Mouse (Mus musculus) hindbrain, embryonic 12.5 days (tissue): ENCODE data around the gene Tas2r135. TPM values are rescaled to one million over a fixed set of nuclear protein-coding genes. Genes with fewer than 3 reads are reported as not detected.

Experiments
- ATAC-seq: fragments of 200-750 bp; cut with Nextera tagmentation; 2 replicates; pipeline ENCODE4 v1.8.0; 2017; ENCODE audit warnings: moderate TSS enrichment; ENCODE audit not compliant: low FRiP score
- H3K27ac ChIP-seq: fragments of 300-500 bp; sonication (generic); 2 replicates; pipeline ENCODE4 v1.5.1; 2016; ENCODE audit warnings: mild to moderate bottlenecking
- H3K27me3 ChIP-seq: fragments of 300-500 bp; sonication (generic); 2 replicates; pipeline ENCODE4 v1.6.1; 2016; ENCODE audit warnings: mild to moderate bottlenecking
- H3K36me3 ChIP-seq: fragments of 300-500 bp; sonication (generic); 2 replicates; pipeline ENCODE4 v1.6.1; 2016; ENCODE audit warnings: mild to moderate bottlenecking
- H3K4me1 ChIP-seq: fragments of 300-500 bp; sonication (generic); 2 replicates; pipeline ENCODE4 v1.6.1; 2016
- H3K4me2 ChIP-seq: fragments of 300-500 bp; sonication (generic); replicated peaks from 2 replicates; pipeline ENCODE4 v1.6.1; 2016; ENCODE audit warnings: mild to moderate bottlenecking
- H3K4me3 ChIP-seq: fragments of 300-500 bp; sonication (generic); 2 replicates; pipeline ENCODE4 v1.5.1; 2016; ENCODE audit warnings: mild to moderate bottlenecking
- H3K9ac ChIP-seq: fragments of 300-500 bp; sonication (generic); 2 replicates; pipeline ENCODE4 v1.6.1; 2016; ENCODE audit warnings: mild to moderate bottlenecking, moderate library complexity
- H3K9me3 ChIP-seq: fragments of 300-500 bp; sonication (generic); replicated peaks from 2 replicates; pipeline ENCODE4 v1.6.1; 2016; ENCODE audit warnings: mild to moderate bottlenecking
- WGBS: fragments of 180-500 bp; shearing (Covaris S2); methylation state at CpG from one replicate; pipeline ENCODE4 v1.1.7; 2016; 5-methylcytosine and 5-hydroxymethylcytosine counted together
- polyA plus RNA-seq: library from polyadenylated mRNA; unstranded; fragments of >200 nt; fragmentation: Nextera tagmentation; extraction: Ambion mirVana; gene quantifications from 2 replicates; pipeline ENCODE4 v1.2.1, GENCODE M21; 2016

Gene Tas2r135
- polyA plus RNA-seq, 1 experiment from 2014 or later: not detected

DNA sequence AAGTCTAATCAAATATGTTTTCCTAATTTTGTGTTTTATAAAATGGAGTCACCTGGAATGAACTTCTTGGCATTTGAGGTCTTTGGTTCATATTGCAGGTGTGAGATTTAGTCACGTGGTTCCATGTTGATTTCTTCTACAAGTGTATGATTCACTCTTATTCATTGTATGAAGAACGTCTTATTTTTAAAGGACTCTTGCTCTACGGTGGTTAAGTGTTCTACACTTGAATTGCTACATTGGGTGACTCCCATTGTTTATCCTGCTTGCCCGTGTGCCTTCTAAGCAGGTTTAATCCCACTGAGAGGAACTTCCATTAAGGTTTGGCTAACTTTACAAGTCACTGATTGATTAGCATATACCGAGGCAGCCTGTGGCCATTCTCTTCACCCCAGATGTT lies 28.0 kb upstream of the Tas2r135 start:
- 77% methylated on average over 5 of the region's 5 CpGs for WGBS
- Histone ChIP-seq H3K36me3 (no peaks in the 10 kb centered on the region), H3K27ac (no peak overlapping the region), H3K4me2 (no peak overlapping the region), H3K4me3 (no peak overlapping the region), H3K9ac (no peak overlapping the region), H3K9me3 (no peaks in the 10 kb centered on the region), H3K27me3 (peaks cover 9% of the 10 kb centered on the region), H3K4me1 (peaks cover 11% of the 10 kb centered on the region)
- ATAC-seq: no peak

DNA sequence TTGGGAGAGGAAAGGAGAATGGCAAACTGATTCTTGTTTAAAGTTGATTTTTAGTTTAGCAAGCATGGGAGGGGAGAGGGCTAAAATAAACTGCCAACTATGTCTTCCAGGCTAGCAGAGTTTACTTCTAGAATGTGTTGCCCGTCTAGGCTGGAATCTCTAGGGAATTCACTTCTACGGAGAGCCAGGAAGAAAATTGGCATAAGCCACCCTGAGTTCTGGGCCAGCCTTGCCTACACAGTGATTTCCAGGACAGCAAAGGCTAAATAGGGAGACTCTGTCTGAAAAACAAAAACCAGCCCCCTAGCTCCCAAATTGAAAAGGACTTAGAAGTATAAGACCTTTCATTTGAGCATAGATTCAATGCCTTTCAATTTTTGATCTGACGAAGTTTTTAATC lies 25.7 kb upstream of the Tas2r135 start:
- Histone ChIP-seq H3K27ac (no peak overlapping the region), H3K9ac (no peak overlapping the region), H3K27me3 (no peaks in the 10 kb centered on the region), H3K4me2 (no peak overlapping the region), H3K36me3 (no peaks in the 10 kb centered on the region), H3K9me3 (no peaks in the 10 kb centered on the region), H3K4me3 (no peak overlapping the region), H3K4me1 (no peaks in the 10 kb centered on the region)
- ATAC-seq: no peak
- WGBS: 47% methylated on average over 3 of the region's 3 CpGs

DNA sequence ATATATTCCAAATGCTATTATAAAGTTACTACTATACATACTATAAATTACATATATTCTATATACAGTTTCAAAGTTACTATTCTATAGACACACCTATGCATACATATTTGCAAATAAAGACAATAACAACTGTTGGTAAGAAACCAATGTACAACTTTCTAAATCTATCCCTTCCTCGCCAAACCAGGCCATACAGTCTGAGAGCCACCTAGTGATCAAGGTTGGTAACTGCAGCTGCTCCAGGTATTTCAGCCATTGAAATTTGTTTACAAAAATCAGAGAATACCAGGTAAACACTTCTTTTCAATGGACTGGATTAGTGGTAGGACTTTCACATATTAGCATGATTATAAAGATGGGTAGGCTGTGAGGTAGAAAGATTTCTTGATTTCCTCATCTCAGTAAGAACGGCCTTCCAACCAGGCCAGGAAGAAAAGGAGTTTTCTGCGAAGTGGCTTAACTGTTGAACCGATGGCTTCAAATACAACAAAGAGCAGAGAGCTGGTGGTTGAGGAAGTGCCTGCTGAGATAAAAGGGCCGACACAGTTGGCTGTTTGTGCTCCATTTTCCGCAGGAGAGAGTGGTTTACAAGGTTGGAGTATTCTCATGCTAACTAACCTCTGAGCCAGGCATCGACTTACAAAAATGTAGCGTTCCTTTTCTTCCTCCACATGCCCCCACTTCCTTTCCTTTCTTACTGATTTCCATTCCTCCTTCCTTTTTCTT lies 24.7 kb upstream of the Tas2r135 start:
- H3K4me1 ChIP-seq: no peaks in the 10 kb centered on the region
- H3K27me3 ChIP-seq: no peaks in the 10 kb centered on the region
- H3K27ac ChIP-seq: no peak overlapping the region
- 2% methylated on average over 8 of the region's 8 CpGs for WGBS
- ATAC-seq: peak; percentile 32; the same call in 1 of the 2 replicates
- no peak overlapping the region; the same call in 1 of the 2 replicates for H3K9ac ChIP-seq
- H3K4me3 ChIP-seq: no peak overlapping the region
- peak overlapping the region; percentile 19 for H3K4me2 ChIP-seq
- no peaks in the 10 kb centered on the region for H3K9me3 ChIP-seq
- no peaks in the 10 kb centered on the region for H3K36me3 ChIP-seq

DNA sequence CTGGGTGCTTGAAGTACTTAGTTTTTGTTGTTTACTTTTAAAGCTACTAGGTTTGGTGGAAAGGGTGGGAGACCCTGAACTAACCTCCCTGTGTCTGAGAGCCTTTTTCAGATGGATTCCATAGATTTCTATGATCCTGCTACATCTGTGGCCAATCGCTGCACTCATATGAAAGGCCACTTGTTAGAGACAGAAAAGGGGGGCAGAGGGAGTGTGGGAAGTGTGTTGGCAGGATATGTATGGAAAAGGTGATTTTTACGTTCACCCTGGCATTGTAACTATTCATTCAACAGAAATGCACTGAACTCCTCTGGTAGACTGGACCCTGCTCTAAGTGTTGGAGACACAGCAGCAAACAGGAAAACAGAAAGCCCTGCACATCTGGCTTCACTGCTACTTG lies 24.0 kb upstream of the Tas2r135 start:
- WGBS: 19% methylated on average over 2 of the region's 2 CpGs
- ATAC-seq: no peak
- H3K4me1 ChIP-seq: no peaks in the 10 kb centered on the region
- no peak overlapping the region for H3K27ac ChIP-seq
- no peaks in the 10 kb centered on the region for H3K36me3 ChIP-seq
- no peaks in the 10 kb centered on the region for H3K9me3 ChIP-seq
- no peaks in the 10 kb centered on the region for H3K27me3 ChIP-seq
- no peak overlapping the region for H3K4me3 ChIP-seq
- H3K4me2 ChIP-seq: no peak overlapping the region
- H3K9ac ChIP-seq: no peak overlapping the region

DNA sequence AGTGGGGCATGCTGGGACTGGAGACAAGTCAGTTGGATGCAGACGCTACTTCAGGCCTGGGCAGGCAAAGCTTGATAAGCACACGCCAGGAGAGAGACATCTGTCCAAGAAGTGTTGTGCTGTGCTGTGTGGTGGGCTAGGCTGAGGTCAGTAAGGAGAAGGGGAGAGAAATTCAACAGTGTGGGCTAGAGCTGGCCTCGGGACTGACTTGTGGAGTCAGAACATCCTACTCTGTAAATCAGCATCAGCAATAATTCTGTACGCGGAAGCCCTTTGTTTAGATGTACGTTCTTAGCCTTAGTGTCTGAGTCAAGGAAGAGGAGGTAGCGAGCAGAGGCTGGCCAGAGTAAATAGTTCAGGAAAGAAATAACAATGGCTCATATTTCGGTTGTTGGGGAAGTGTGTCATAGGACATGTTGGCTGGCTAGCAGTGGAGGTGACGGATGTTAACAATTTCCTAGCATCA lies 23.3 kb upstream of the Tas2r135 start:
- H3K9ac ChIP-seq: no peak overlapping the region
- H3K4me2 ChIP-seq: no peak overlapping the region
- ATAC-seq: no peak
- no peaks in the 10 kb centered on the region for H3K27me3 ChIP-seq
- H3K9me3 ChIP-seq: no peaks in the 10 kb centered on the region
- no peak overlapping the region for H3K27ac ChIP-seq
- 62% methylated on average over 9 of the region's 9 CpGs for WGBS
- H3K4me1 ChIP-seq: no peaks in the 10 kb centered on the region
- H3K4me3 ChIP-seq: no peak overlapping the region
- no peaks in the 10 kb centered on the region for H3K36me3 ChIP-seq

DNA sequence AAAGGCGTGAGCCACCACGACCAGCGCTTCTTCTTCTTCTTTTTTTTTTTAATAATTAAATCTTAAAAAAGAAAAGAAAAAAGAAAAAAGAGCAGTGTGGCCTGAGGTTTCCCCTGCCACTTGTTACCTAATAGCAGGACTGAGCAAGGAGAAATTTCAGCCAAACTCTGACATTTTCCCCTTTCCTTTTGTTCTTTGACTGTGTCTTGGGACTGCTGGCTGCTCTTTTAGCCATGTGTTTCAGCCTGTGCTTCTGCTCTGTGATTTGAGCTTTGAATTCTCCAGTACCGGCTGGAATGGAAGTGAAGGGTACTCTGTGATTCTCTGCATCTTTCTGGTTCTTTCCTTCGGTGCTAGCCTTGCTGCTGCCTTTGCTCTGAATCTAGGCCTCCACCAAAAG lies 21.9 kb upstream of the Tas2r135 start:
- H3K27ac ChIP-seq: no peak overlapping the region
- no peak overlapping the region for H3K4me3 ChIP-seq
- H3K36me3 ChIP-seq: no peaks in the 10 kb centered on the region
- H3K4me1 ChIP-seq: no peaks in the 10 kb centered on the region
- no peaks in the 10 kb centered on the region for H3K9me3 ChIP-seq
- no peak for ATAC-seq
- no peak overlapping the region for H3K9ac ChIP-seq
- H3K27me3 ChIP-seq: no peaks in the 10 kb centered on the region
- 90% methylated on average over 5 of the region's 5 CpGs for WGBS
- no peak overlapping the region for H3K4me2 ChIP-seq

DNA sequence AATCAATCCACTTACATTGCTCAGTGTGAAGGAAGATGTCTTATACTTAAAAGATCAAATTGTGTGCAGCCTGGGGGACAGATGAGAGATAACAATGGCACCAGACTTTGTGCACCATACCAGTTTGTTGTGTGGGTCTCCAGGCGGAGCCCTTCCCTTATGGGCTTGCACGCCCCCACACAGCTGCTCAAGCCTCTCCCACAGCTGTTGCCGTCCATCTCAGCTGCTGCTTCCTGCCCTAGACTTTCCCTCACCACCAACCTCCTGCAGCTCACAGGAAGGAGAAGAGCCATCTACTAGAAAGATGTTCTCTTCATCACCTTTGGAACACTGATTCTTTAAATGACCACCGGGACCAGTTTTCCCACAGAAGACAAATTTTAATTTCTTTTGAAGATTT lies 19.6 kb upstream of the Tas2r135 start:
- no peak for ATAC-seq
- H3K4me3 ChIP-seq: no peak overlapping the region
- H3K9ac ChIP-seq: no peak overlapping the region
- WGBS: 73% methylated on average over 4 of the region's 4 CpGs
- H3K9me3 ChIP-seq: no peaks in the 10 kb centered on the region
- H3K4me2 ChIP-seq: no peak overlapping the region
- H3K27me3 ChIP-seq: no peaks in the 10 kb centered on the region
- no peaks in the 10 kb centered on the region for H3K4me1 ChIP-seq
- H3K27ac ChIP-seq: no peak overlapping the region
- no peaks in the 10 kb centered on the region for H3K36me3 ChIP-seq

DNA sequence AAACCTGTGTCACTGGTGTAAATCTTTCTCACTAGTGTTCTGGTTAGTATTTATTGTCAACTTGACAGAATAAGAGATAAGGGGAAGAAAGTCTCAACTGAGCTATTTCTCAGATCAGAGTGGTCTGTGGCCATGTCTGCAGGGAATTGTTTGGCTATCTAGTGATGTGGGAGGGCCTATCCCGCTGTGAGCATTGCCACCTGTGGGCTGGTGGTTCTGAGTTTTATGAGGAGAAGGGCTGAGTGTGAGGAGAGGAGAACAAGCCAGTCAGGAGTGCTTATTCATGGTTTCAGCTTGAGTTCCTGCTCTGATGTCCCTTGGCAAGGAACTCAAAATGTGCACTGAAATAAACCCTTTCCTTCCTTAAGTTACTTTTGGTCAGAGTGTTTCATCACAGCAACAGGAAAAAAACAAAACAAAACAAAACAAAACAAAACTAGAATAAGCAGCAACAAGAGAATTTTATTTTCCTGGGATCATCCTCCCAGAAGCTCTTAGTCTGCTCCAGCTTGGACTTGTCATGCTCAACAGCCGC lies 13.4 kb upstream of the Tas2r135 start:
- no peaks in the 10 kb centered on the region for H3K27me3 ChIP-seq
- whole genome bisulfite sequencing: 43% methylated on average over 2 of the region's 2 CpGs
- ATAC-seq: no peak
- H3K27ac ChIP-seq: no peak overlapping the region
- H3K4me2 ChIP-seq: no peak overlapping the region
- H3K36me3 ChIP-seq: no peaks in the 10 kb centered on the region
- H3K4me3 ChIP-seq: no peak overlapping the region
- H3K4me1 ChIP-seq: no peaks in the 10 kb centered on the region
- H3K9ac ChIP-seq: no peak overlapping the region
- H3K9me3 ChIP-seq: no peaks in the 10 kb centered on the region

DNA sequence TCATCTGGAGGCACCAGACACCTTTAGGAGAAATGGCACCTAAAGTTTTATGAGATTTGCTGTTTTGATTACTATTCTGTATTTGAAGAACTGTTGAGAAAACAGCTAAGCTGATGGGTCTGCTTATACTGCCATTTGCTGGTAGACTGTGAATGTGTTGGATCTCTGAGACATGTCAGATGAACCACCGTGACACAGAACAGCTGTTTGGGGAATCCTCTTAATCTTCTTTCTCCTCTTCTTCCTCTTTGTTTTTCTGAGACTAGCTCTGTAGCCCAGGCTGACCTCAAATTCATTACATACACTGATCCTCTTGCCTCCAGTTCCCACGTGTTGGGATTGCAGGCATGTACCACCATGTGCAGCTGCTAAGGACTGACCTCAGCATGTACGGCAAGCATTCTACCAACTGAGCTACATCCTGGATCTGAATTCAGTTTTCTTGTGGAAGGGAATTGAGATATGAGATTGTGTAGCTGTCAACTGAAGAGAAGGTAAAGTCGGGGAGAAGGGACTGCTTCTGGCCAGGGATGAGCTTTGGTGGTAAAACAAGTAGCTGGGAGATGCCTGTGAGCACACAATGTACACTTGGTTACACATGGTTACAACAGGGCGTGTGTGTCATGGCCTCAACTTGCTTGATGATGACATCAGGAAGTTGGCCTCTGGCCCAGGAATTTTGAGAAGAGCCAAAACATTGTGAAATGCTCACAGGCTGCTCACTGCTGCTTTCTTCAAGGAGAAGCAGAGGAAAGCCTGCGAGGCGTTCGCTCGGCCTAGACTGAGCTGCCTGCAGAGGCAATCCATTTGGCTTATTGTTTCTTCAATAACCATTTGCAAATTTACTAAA lies 9.0 kb upstream of the Tas2r135 start:
- H3K36me3 ChIP-seq: no peaks in the 10 kb centered on the region
- 82% methylated on average over 9 of the region's 9 CpGs for WGBS
- no peak overlapping the region for H3K4me3 ChIP-seq
- no peaks in the 10 kb centered on the region for H3K27me3 ChIP-seq
- H3K4me1 ChIP-seq: no peaks in the 10 kb centered on the region
- no peak for ATAC-seq
- no peak overlapping the region for H3K27ac ChIP-seq
- H3K4me2 ChIP-seq: no peak overlapping the region
- no peak overlapping the region for H3K9ac ChIP-seq
- no peaks in the 10 kb centered on the region for H3K9me3 ChIP-seq

DNA sequence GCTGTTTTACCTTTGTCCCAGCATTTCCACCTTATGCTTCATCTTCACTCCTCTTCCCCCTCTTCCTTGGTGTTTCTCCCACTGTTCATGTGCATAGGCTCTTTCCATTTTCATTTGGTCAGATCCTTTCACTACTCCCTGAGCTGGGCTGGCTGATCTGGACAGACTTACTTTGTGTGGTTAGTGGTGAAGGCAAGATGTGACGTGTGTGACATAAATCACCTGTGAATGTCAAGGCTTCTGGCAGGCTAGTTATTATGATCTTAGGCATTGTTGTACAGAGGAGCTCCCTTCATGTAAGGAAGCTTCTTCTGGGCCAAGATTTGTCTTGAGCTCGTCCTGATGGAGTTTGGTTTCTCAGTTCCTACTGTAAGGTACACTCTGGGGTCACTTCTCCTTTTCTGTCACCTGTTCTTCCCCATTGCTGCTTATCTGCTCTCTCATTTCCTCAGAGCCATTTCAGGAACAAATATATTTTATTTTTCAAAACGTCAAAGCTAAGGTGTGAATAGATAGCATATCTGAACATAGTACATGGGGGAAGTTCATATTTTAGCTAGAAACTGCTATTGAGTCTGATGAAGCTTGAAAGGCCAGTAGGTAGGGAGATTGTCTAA lies 8.1 kb upstream of the Tas2r135 start:
- no peaks in the 10 kb centered on the region for H3K36me3 ChIP-seq
- no peaks in the 10 kb centered on the region for H3K9me3 ChIP-seq
- H3K27ac ChIP-seq: no peak overlapping the region
- H3K9ac ChIP-seq: no peak overlapping the region
- no peaks in the 10 kb centered on the region for H3K4me1 ChIP-seq
- no peak overlapping the region for H3K4me2 ChIP-seq
- WGBS: 81% methylated on average over 3 of the region's 3 CpGs
- no peak for ATAC-seq
- no peak overlapping the region for H3K4me3 ChIP-seq
- no peaks in the 10 kb centered on the region for H3K27me3 ChIP-seq

DNA sequence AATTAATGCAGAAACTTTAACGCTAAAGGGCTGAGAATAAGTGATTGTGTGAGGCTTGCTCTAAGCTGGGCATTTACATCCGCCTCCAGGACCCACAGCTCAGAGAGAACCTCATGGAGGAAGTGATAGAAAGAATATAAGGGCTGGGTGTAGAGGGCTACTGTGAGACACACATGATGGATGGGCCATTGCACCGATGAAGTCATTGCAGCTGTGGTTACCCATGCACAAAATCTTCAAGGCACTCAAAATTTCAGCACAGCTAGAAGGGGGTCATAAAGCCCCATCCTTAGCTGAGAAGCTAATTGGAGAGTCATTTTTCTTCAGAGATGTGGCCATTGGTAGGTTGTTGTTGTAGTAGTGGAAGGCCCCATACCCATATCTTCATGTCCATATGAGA lies 6.9 kb upstream of the Tas2r135 start:
- no peak overlapping the region for H3K9ac ChIP-seq
- no peak overlapping the region for H3K4me3 ChIP-seq
- no peak overlapping the region for H3K4me2 ChIP-seq
- H3K27ac ChIP-seq: no peak overlapping the region
- H3K4me1 ChIP-seq: no peaks in the 10 kb centered on the region
- no peaks in the 10 kb centered on the region for H3K9me3 ChIP-seq
- H3K36me3 ChIP-seq: no peaks in the 10 kb centered on the region
- H3K27me3 ChIP-seq: no peaks in the 10 kb centered on the region
- no peak for ATAC-seq
- 84% methylated on average over 3 of the region's 3 CpGs for WGBS

DNA sequence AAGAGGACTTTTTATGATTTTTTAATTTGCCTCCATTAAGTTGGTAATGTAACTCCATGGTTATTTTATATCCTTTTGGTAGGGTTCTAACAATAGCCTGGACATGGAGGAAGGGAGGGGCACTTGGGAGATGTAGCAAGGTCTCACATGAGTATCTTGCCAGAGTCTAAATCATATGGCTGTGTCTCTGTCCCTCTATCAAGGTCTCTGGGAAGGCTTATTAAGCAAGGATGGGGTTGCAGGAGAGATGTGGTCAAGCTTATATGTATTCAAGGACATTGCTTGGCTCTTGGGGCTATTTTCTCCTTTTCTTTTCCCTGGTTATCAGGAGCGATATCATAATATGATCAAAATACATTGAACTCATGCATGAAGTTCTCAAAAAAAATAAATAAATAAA lies 6.2 kb upstream of the Tas2r135 start:
- 100% methylated on average over 1 of the region's 1 CpGs for WGBS
- Histone ChIP-seq H3K4me1 (no peaks in the 10 kb centered on the region), H3K36me3 (no peaks in the 10 kb centered on the region), H3K9me3 (no peaks in the 10 kb centered on the region), H3K4me2 (no peak overlapping the region), H3K27ac (no peak overlapping the region), H3K4me3 (no peak overlapping the region), H3K9ac (no peak overlapping the region), H3K27me3 (no peaks in the 10 kb centered on the region)
- no peak for ATAC-seq
